Mouse (Mus musculus): ENCODE results near the gene Enpp1. TPM values are rescaled to one million over a fixed set of nuclear protein-coding genes. Genes with fewer than 3 reads are reported as not detected.

Gene Enpp1
- polyA plus RNA-seq, 1 experiment from 2014 or later: 2.3 TPM

GRCm38 (mm10) chr10:24591741-24592140, 120.2 kb downstream of the Enpp1 start:
- DNase-seq (peak; percentile 55), ATAC-seq (ENCODE audit: insufficient read depth) (no peak)
- no peaks in the 10 kb centered on the region for H3K9me3 ChIP-seq (ENCODE audit: low read depth, low read length)
- H3K4me1 ChIP-seq (ENCODE audit: insufficient read depth): peaks cover 23% of the 10 kb centered on the region
- H3K27ac ChIP-seq (ENCODE audit: low read depth): no peak overlapping the region
- 60% methylated on average over 5 of the region's 5 CpGs for WGBS
- H3K4me3 ChIP-seq (ENCODE audit: low read depth, low read length): no peak overlapping the region
- no peaks in the 10 kb centered on the region for H3K27me3 ChIP-seq (ENCODE audit: insufficient read depth, low read length)
- H3K36me3 ChIP-seq (ENCODE audit: insufficient read depth): no peaks in the 10 kb centered on the region
- H3K4me2 ChIP-seq: no peak overlapping the region
- no peak for TF ChIP-seq CTCF (IDR thresholded peaks at IDR 0.05; ENCODE audit: low read depth)
- no peak overlapping the region for H3K9ac ChIP-seq

- Histone ChIP-seq H3K9ac (no peak overlapping the region), H3K9me3 (ENCODE audit: low read depth, low read length) (no peaks in the 10 kb centered on the region), H3K4me1 (ENCODE audit: insufficient read depth) (peaks cover 20% of the 10 kb centered on the region), H3K27me3 (ENCODE audit: insufficient read depth, low read length) (no peaks in the 10 kb centered on the region), H3K4me2 (no peak overlapping the region), H3K4me3 (ENCODE audit: low read depth, low read length) (no peak overlapping the region), H3K36me3 (ENCODE audit: insufficient read depth) (no peaks in the 10 kb centered on the region), H3K27ac (ENCODE audit: low read depth) (no peak overlapping the region)
- WGBS: 24% methylated on average over 4 of the region's 4 CpGs
- no peak for ATAC-seq (ENCODE audit: insufficient read depth)
- peak; percentile 90 for TF ChIP-seq CTCF (IDR thresholded peaks at IDR 0.05; ENCODE audit: low read depth)
- peak; percentile 93 for DNase-seq
These were observed 120.8 kb downstream of the Enpp1 start for GRCm38 (mm10) chr10:24591136-24591535.

GRCm38 (mm10) chr10:24590546-24590945, 121.4 kb downstream of the Enpp1 start:
- Histone ChIP-seq H3K4me1 (ENCODE audit: insufficient read depth) (peaks cover 20% of the 10 kb centered on the region), H3K9me3 (ENCODE audit: low read depth, low read length) (no peaks in the 10 kb centered on the region), H3K36me3 (ENCODE audit: insufficient read depth) (no peaks in the 10 kb centered on the region), H3K9ac (no peak overlapping the region), H3K4me2 (no peak overlapping the region), H3K4me3 (ENCODE audit: low read depth, low read length) (no peak overlapping the region), H3K27ac (ENCODE audit: low read depth) (no peak overlapping the region), H3K27me3 (ENCODE audit: insufficient read depth, low read length) (no peaks in the 10 kb centered on the region)
- ATAC-seq (ENCODE audit: insufficient read depth) (no peak), DNase-seq (no peak)
- TF ChIP-seq CTCF (IDR thresholded peaks at IDR 0.05; ENCODE audit: low read depth): no peak
- 71% methylated on average over 4 of the region's 4 CpGs for WGBS

GRCm38 (mm10) chr10:24589238-24589637, 122.7 kb downstream of the Enpp1 start:
- Histone ChIP-seq H3K4me3 (ENCODE audit: low read depth, low read length) (no peak overlapping the region), H3K27ac (ENCODE audit: low read depth) (no peak overlapping the region), H3K9ac (no peak overlapping the region), H3K4me1 (ENCODE audit: insufficient read depth) (peaks cover 14% of the 10 kb centered on the region), H3K4me2 (no peak overlapping the region), H3K36me3 (ENCODE audit: insufficient read depth) (no peaks in the 10 kb centered on the region), H3K27me3 (ENCODE audit: insufficient read depth, low read length) (no peaks in the 10 kb centered on the region), H3K9me3 (ENCODE audit: low read depth, low read length) (no peaks in the 10 kb centered on the region)
- WGBS: 86% methylated on average over 9 of the region's 9 CpGs
- ATAC-seq (ENCODE audit: insufficient read depth) (no peak), DNase-seq (no peak)
- TF ChIP-seq CTCF (IDR thresholded peaks at IDR 0.05; ENCODE audit: low read depth): no peak

- TF ChIP-seq CTCF (IDR thresholded peaks at IDR 0.05; ENCODE audit: low read depth): no peak
These were observed 123.1 kb downstream of the Enpp1 start for GRCm38 (mm10) chr10:24588824-24589223.

More at GRCm38 (mm10) chr10:24588824-24589223, 123.1 kb downstream of the Enpp1 start:
- Histone ChIP-seq H3K4me3 (ENCODE audit: low read depth, low read length) (no peak overlapping the region), H3K4me2 (no peak overlapping the region), H3K9me3 (ENCODE audit: low read depth, low read length) (no peaks in the 10 kb centered on the region), H3K4me1 (ENCODE audit: insufficient read depth) (peaks cover 10% of the 10 kb centered on the region), H3K27ac (ENCODE audit: low read depth) (no peak overlapping the region), H3K36me3 (ENCODE audit: insufficient read depth) (no peaks in the 10 kb centered on the region), H3K27me3 (ENCODE audit: insufficient read depth, low read length) (no peaks in the 10 kb centered on the region), H3K9ac (no peak overlapping the region)
- ATAC-seq (ENCODE audit: insufficient read depth): no peak
- no peak for DNase-seq
- WGBS: 79% methylated on average over 4 of the region's 4 CpGs

Other genes starting within 250 kb of the Enpp1 start
- 9.8 and 10.5 TPM in 2 replicates for gene Ccn2, start 116.7 kb downstream of the Enpp1 start, polyA plus RNA-seq (2014; fragmentation: Nextera tagmentation; extraction: Ambion mirVana)
- 2.4 and 4.2 TPM in 2 replicates for gene Enpp3, start 130.7 kb upstream of the Enpp1 start, polyA plus RNA-seq (2014; fragmentation: Nextera tagmentation; extraction: Ambion mirVana)
- 26.5 and 30.8 TPM in 2 replicates for gene Med23, start 157.8 kb upstream of the Enpp1 start, polyA plus RNA-seq (2014; fragmentation: Nextera tagmentation; extraction: Ambion mirVana)
- gene Arg1, start 215.3 kb upstream of the Enpp1 start, polyA plus RNA-seq (2014; fragmentation: Nextera tagmentation; extraction: Ambion mirVana): 1.4 and 2.3 TPM in 2 replicates

Measured in lung, embryonic 14.5 days (tissue).